Mouse (Mus musculus) hindbrain, embryonic 10.5 days (tissue): ENCODE measurements around the gene Vmn1r222. TPM values are rescaled to one million over a fixed set of nuclear protein-coding genes. Genes with fewer than 3 reads are reported as not detected.

Source experiments
- polyA plus RNA-seq: library from polyadenylated mRNA; unstranded; fragments of >200 nt; fragmentation: Nextera tagmentation; extraction: Ambion mirVana; gene quantifications from 2 replicates; pipeline ENCODE4 v1.2.1, GENCODE M21; 2016

The Vmn1r222 gene
- polyA plus RNA-seq, 1 experiment from 2014 or later: not detected

Other genes with a start within 250 kb of the Vmn1r222 start
- gene Vmn1r213, start 228.3 kb downstream of the Vmn1r222 start, polyA plus RNA-seq: not detected in 2 replicates
- gene Vmn1r214, start 205.5 kb downstream of the Vmn1r222 start, polyA plus RNA-seq: not detected in 2 replicates
- gene Vmn1r215, start 167.9 kb downstream of the Vmn1r222 start, polyA plus RNA-seq: not detected in 2 replicates
- gene Vmn1r217, start 117.7 kb downstream of the Vmn1r222 start, polyA plus RNA-seq: not detected in 2 replicates
- not detected in 2 replicates for gene Vmn1r218, start 102.8 kb downstream of the Vmn1r222 start, polyA plus RNA-seq
- 0.03 TPM in 1 of 2 replicates, not detected in the other for gene Vmn1r219, start 76.6 kb downstream of the Vmn1r222 start, polyA plus RNA-seq
- not detected in 2 replicates for gene Vmn1r220, start 48.0 kb downstream of the Vmn1r222 start, polyA plus RNA-seq
- gene Vmn1r221, start 21.8 kb downstream of the Vmn1r222 start, polyA plus RNA-seq: not detected in 2 replicates
- not detected in 2 replicates for gene Vmn1r223, start 11.2 kb upstream of the Vmn1r222 start, polyA plus RNA-seq
- gene Zfp322a, start 133.3 kb upstream of the Vmn1r222 start, polyA plus RNA-seq: 42.3 and 54.0 TPM in 2 replicates
- 13.4 and 14.5 TPM in 2 replicates for gene Abt1, start 187.9 kb upstream of the Vmn1r222 start, polyA plus RNA-seq
- gene Btn1a1, start 230.0 kb upstream of the Vmn1r222 start, polyA plus RNA-seq: 0.04 TPM in 1 of 2 replicates, not detected in the other